Mouse (Mus musculus): ENCODE data around the gene Tbc1d9.

Tbc1d9 gene

GRCm38 (mm10) chr8:83178228-83178742 is 13.1 kb downstream of the Tbc1d9 start:
- DNase-seq = peak; percentile 33 to 46

DNA sequence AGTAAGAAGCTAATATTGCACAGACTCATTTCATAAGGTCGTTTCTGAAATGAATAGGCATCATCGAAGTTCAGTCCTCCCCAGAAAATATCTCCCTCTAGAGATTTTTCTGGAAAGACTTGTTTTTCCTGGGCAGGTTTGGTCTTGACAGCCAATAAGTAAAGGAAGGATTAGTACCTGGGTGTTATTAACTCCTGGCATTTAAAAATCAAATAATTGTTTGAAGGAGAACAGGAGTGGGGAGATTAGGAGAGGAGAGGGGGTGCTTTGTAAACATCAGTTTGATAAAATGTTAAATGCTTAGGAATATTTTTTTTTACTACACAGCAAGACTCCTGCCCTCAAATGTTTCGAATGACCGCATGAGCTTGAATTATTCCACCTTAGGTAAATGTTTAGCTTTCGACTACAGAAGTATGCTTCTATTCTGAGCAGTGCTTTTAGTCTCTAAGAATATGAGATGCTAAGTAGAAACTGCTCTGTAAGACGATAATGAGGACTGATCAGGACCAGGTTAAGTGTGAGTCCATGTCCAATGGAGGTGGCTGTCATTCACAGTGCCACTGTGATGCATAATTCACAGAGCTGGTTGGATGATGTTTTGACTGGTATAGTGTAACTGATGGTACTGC is 16.8 kb downstream of the Tbc1d9 start:
- DNase-seq = no peak

GRCm38 (mm10) chr8:83182784-83183183 is 17.6 kb downstream of the Tbc1d9 start:
- no peak for DNase-seq

DNA sequence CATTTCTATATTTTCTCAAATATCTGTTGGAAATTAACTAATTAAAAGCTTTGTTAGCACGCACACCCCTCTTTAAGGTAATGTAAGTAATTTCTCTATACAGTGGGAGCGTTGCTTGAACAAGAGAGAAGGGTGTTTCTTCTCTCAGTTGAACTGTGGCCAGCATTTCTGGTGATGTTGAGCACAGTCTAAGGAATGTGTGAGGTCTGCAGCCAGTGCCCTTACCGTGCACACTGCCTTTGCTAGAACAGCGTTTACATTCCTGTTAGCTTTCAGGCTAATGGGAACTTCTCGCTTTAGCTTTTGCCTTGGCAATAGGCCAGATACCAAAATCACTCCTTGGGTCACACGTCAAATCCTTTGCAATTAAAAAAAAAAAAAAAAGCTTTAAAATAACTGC is 21.2 kb downstream of the Tbc1d9 start:
- DNase-seq = no peak

GRCm38 (mm10) chr8:83187363-83187962 is 22.3 kb downstream of the Tbc1d9 start:
- no peak for DNase-seq

GRCm38 (mm10) chr8:83189538-83190095 is 24.5 kb downstream of the Tbc1d9 start:
- DNase-seq = no peak

DNA sequence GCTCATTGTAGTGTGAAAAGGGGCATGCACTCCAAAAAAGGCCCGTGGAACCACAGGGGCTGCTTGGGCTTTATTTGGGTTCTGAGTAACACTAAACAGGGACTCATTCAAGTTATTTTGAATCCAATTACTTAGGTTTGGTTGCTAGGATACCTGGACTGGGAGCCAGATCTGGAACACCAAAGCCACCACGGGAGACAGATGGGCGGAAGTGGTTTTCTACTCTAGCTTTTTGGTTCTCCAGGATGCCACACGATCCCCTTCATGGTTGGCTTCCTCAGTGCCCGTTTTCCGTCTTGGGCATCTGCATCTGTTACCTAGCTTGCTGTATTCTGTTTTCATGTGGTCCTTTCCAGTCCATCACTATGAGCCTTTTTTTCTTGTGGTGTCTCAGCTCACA is 30.9 kb downstream of the Tbc1d9 start:
- no peak for DNase-seq

DNA sequence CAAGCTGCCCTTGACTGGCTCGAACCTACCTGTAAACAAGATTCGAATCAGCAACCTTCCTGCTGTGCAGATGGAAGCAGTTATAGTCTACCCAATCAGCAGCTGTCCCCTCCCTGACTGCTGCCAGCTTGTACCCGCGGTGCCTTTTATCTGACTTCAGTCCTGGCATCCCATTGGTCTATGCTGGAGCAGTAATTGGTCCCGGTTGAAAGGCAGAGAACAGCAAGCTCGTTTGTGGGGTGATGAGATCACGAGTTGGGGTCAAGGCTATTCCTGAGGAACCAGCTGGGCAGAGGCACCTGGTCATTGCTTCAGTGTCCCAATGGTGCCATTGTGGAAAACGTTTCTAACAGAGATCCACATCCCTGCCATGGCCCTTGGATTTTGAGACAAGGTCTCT is 34.6 kb downstream of the Tbc1d9 start:
- no peak for DNase-seq

GRCm38 (mm10) chr8:83200191-83201177 is 35.3 kb downstream of the Tbc1d9 start:
- peak in 1 of 2 experiments; percentile 7 for DNase-seq

DNA sequence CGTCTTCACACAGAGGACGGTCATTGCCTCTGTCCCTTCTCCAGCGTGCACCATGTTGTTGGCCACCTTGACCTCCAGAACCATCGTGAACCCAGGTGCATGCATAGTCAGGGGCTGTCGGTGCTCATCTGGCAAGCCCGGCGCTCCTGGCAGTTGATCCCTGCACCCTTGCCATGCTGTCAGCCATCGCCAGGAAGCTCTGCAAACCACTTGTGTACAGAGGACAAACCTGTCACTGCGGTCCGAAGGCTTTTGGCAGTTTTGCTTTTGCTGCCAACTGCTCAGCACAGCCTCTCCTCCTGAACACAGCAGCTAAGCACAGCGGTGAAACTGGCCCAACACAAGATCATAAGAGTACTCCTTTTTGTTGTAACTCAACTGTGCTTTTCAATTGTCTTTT is 37.8 kb downstream of the Tbc1d9 start:
- no peak for DNase-seq

GRCm38 (mm10) chr8:83205907-83206306 is 40.8 kb downstream of the Tbc1d9 start:
- DNase-seq = no peak

DNA sequence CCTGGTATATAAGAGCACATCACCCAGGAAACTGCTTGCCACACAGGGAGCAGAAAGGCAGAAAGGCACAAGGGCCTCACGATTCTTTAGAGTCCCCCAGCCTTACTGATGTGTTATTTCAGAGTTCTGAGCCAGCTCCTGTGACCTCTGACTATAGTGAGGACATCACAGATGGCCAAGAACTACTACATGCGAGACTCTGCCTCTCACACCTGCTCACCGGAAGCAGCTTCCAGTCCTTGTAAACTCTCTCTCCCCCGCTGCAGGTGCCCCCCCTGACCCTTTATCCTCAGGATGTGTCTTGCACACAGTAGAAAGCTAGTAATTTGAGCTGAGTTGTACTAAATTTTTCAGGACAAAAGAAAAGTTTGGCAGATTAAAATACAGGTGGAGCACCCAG is 44.4 kb downstream of the Tbc1d9 start:
- no peak for DNase-seq

- no peak for DNase-seq
These were observed 45.5 kb downstream of the Tbc1d9 start for GRCm38 (mm10) chr8:83210676-83211075.

GRCm38 (mm10) chr8:83215065-83215464 is 49.9 kb downstream of the Tbc1d9 start:
- DNase-seq = no peak

GRCm38 (mm10) chr8:83216520-83216919 is 51.4 kb downstream of the Tbc1d9 start:
- DNase-seq = no peak

DNA sequence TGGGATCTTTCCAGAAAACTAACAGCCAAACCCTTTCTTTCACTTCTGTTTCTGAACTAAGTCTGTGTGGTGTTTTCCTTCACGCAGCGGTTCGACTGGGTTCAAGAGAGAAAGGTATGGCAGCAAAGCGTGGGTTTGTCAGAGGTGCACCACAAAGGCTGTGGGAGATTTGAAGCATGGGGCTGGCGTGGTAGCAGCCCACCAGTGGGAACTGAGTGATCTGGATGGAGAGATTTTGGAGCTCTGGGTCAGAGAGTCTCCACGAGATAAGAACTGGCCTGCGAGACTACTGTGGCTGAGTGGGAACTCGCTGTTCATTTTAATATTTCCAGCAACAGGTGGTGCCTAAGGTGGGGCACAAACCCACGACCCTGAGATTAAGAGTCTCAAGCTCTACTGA is 52.0 kb downstream of the Tbc1d9 start:
- DNase-seq = no peak

- DNase-seq = no peak
These were observed 52.7 kb downstream of the Tbc1d9 start for GRCm38 (mm10) chr8:83217891-83218290.

DNA sequence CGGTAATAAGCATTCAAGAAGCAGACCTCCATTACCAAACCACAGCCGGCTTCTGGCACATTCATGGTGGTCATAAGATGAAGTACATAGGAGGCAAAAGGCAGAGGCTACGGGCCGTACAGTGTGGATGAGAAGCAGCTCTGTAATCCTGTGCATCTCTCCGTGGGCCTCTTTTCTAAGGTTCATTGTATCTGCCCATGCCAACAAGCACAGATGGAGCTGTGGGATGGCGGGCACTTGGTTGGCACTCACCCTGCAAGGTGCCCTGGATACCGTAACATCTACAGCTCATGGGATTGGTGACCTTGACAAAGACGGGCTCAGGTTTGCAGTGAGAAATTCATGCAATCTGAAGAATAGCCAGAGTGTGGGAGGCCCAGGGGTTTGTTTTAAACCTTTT is 54.2 kb downstream of the Tbc1d9 start:
- DNase-seq = no peak

GRCm38 (mm10) chr8:83220746-83221145 is 55.6 kb downstream of the Tbc1d9 start:
- no peak for DNase-seq

DNA sequence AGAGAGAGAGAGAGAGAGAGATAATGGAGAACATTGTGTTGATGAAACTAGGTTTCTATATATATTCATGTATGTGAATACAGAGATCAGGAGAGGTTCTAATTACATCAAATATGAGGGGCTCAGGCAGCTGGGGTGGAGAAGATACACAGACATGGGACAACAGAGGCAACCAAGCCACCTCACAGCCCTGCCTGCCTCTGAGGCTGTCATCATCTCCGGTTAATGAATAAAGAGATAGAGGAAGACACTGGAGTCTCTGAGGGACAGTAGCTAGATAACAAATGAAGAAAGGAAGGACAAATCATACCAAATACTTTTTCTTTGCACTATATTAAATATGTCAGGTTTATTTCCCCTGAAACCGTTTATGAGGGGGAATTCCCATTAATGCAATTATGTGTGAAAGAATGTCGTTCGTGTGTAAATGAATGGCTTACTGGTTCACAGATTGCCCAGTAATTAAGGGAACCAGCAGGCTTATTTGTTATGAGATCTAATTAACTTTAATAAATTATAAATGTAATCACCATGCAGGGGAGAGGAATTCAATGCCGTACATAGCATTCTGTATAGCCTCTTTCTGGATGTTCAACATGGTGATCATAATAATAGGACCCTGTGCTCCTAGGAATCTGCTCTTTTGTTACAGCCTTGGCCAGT is 59.7 kb downstream of the Tbc1d9 start:
- no peak for DNase-seq

DNA sequence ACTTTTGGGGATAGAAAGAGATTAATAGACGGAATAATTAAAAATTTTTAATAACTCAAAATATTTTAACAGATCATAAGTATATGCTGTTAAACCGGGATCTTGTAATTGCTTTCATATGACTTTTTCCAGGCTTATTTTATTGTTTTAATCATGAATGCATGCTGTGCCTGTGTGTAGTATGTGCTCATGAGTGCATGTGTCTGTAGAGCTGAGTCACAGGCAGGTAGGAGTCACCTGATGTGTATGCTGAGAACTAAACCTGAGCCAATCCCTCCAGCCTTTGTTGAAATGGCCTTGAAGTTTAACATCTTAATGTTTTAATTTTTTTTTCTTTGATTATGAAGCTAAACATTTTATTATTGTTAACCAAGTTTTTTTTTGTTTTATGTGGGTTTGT is 60.4 kb downstream of the Tbc1d9 start:
- DNase-seq = no peak

GRCm38 (mm10) chr8:83227336-83227735 is 62.2 kb downstream of the Tbc1d9 start:
- no peak for DNase-seq

DNA sequence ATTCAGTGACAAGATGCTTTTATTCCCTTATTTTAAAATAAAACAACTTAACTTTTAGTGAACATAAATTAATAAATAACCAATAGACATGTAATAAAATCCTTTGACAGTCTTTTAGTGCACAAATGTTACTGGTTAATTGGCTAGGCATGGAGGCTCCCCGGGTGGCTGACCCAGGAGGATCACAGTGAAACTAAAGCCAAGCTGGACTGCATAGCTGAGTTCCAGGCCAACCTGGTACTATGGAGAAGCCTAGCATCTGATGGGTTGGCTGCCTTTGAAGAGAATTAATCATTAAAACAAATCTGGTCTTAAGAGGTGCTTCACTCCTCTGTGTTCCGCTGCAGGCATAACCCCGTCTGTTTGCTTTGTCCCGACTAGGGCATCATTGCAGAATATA is 67.9 kb downstream of the Tbc1d9 start:
- DNase-seq = no peak

Measured in B cell, adult 2 months (primary cell).